Mouse (Mus musculus) spleen, adult 2 months (tissue): ENCODE measurements around the gene Lyz1. TPM values are rescaled to one million over a fixed set of nuclear protein-coding genes. Genes with fewer than 3 reads are reported as not detected.

Experiments
- DNase-seq, 2 experiments: peaks; one replicate each; pipeline versions ENCODE4 v3.0.0 to v3.0.0-alpha.2; 2012 to 2021; ENCODE audit warnings: low spot score in 2 of 2, low read depth in 1 of 2
- H3K27ac ChIP-seq: fragments of 200-500 bp; 2 replicates; pipeline ENCODE4 v1.5.1; 2012; ENCODE audit warnings: low read length, inconsistent platforms; ENCODE audit not compliant: insufficient read depth
- H3K27me3 ChIP-seq: fragments of 200-500 bp; 2 replicates; pipeline ENCODE4 v1.6.1; 2012; ENCODE audit warnings: mild to moderate bottlenecking, moderate library complexity, low read length, inconsistent platforms; ENCODE audit not compliant: control insufficient read depth, insufficient read depth
- H3K36me3 ChIP-seq: fragments of 200-500 bp; 2 replicates; pipeline ENCODE4 v1.6.1; 2012; ENCODE audit warnings: mild to moderate bottlenecking, low read length, inconsistent platforms; ENCODE audit not compliant: control insufficient read depth, insufficient read depth
- H3K4me1 ChIP-seq: fragments of 200-500 bp; 2 replicates; pipeline ENCODE4 v1.6.1; 2011; ENCODE audit warnings: inconsistent platforms; ENCODE audit not compliant: control insufficient read depth, insufficient read depth, insufficient read length
- H3K4me3 ChIP-seq: fragments of 200-500 bp; 2 replicates; pipeline ENCODE4 v1.5.1; 2011; ENCODE audit warnings: mild to moderate bottlenecking, inconsistent platforms; ENCODE audit not compliant: insufficient read depth, insufficient read length; ENCODE audit errors: extremely low read depth
- CTCF ChIP-seq: fragments of 200-500 bp; IDR thresholded peaks from 2 replicates; pipeline ENCODE4 v1.5.1; 2011; ENCODE audit warnings: mild to moderate bottlenecking, inconsistent platforms; ENCODE audit not compliant: insufficient read depth, insufficient read length, insufficient replicate concordance; ENCODE audit errors: extremely low read depth
- POLR2A ChIP-seq: fragments of 200-500 bp; IDR thresholded peaks from 2 replicates; pipeline ENCODE4 v1.6.1; 2011; ENCODE audit warnings: low read depth, low read length, inconsistent platforms
- WGBS: fragments of 180-500 bp; shearing (Covaris S2); methylation state at CpG from one replicate; pipeline ENCODE4 v1.1.7; 2018; 5-methylcytosine and 5-hydroxymethylcytosine counted together
- polyA plus RNA-seq: library from polyadenylated mRNA; depleted of rRNA; stranded (reverse); fragments of >200 nt; gene quantifications from 2 replicates; pipeline ENCODE4 v1.2.3, GENCODE M21; 2012; rRNA removed

Gene Lyz1
- polyA plus RNA-seq: 6.2 and 6.7 TPM in 2 replicates

GRCm38 (mm10) chr10:117292671-117293070 lies at the start of gene Lyz1:
Gene Lyz1, minus strand, starts transcription at chr10:117292868.
- WGBS: 84% methylated on average over 5 of the region's 5 CpGs
- TF ChIP-seq POLR2A (no peak), CTCF (no peak)

GRCm38 (mm10) chr10:117342406-117342805 lies 49.7 kb upstream of the Lyz1 start:
- Histone ChIP-seq H3K36me3 (no peaks in the 10 kb centered on the region; the same call in 1 of the 2 replicates), H3K4me1 (no peaks in the 10 kb centered on the region), H3K27ac (no peak overlapping the region), H3K27me3 (no peaks in the 10 kb centered on the region), H3K4me3 (no peak overlapping the region)
- no peak for TF ChIP-seq CTCF
- TF ChIP-seq POLR2A: no peak
- no peak for DNase-seq
- 98% methylated on average over 2 of the region's 2 CpGs for WGBS

More at GRCm38 (mm10) chr10:117292671-117293070, at the start of gene Lyz1:
- Histone ChIP-seq H3K27ac (no peak within 1 kb of the TSS), H3K4me1 (peaks cover 2% of the 10 kb centered on the region; the same call in 1 of the 2 replicates), H3K4me3 (no peak within 1 kb of the TSS), H3K36me3 (no peaks in the 10 kb centered on the region), H3K27me3 (no peaks in the 10 kb centered on the region)
- DNase-seq: no peak

- no peak overlapping the region for H3K27ac ChIP-seq
- no peaks in the 10 kb centered on the region for H3K4me1 ChIP-seq
- 90% methylated on average over 4 of the region's 4 CpGs for WGBS
- no peaks in the 10 kb centered on the region; the same call in 1 of the 2 replicates for H3K36me3 ChIP-seq
- H3K4me3 ChIP-seq: no peak overlapping the region
- TF ChIP-seq CTCF: no peak
- TF ChIP-seq POLR2A: no peak
- DNase-seq: no peak
- H3K27me3 ChIP-seq: no peaks in the 10 kb centered on the region
Measured at GRCm38 (mm10) chr10:117341029-117341428, 48.4 kb upstream of the Lyz1 start.

- Histone ChIP-seq H3K36me3 (no peaks in the 10 kb centered on the region; the same call in 1 of the 2 replicates), H3K27me3 (no peaks in the 10 kb centered on the region), H3K4me1 (no peaks in the 10 kb centered on the region), H3K4me3 (no peak overlapping the region), H3K27ac (no peak overlapping the region)
- no peak for TF ChIP-seq POLR2A
- no peak for TF ChIP-seq CTCF
- 60% methylated on average over 7 of the region's 7 CpGs for WGBS
- no peak for DNase-seq
Measured at GRCm38 (mm10) chr10:117339241-117339640, 46.6 kb upstream of the Lyz1 start.

- no peak for TF ChIP-seq POLR2A
- no peak for TF ChIP-seq CTCF
- Histone ChIP-seq H3K4me1 (no peaks in the 10 kb centered on the region), H3K36me3 (no peaks in the 10 kb centered on the region; the same call in 1 of the 2 replicates), H3K27me3 (no peaks in the 10 kb centered on the region), H3K27ac (no peak overlapping the region), H3K4me3 (no peak overlapping the region)
- DNase-seq: no peak
Measured at GRCm38 (mm10) chr10:117337946-117338345, 45.3 kb upstream of the Lyz1 start.

- TF ChIP-seq CTCF (no peak), POLR2A (no peak)
- H3K36me3 ChIP-seq: no peaks in the 10 kb centered on the region
- H3K27ac ChIP-seq: no peak overlapping the region
- H3K4me3 ChIP-seq: no peak overlapping the region
- no peak for DNase-seq
- H3K27me3 ChIP-seq: no peaks in the 10 kb centered on the region
- WGBS: 10% methylated on average over 4 of the region's 4 CpGs
- H3K4me1 ChIP-seq: no peaks in the 10 kb centered on the region
Measured at GRCm38 (mm10) chr10:117335649-117336048, 43.0 kb upstream of the Lyz1 start.

GRCm38 (mm10) chr10:117330521-117330920 lies 37.9 kb upstream of the Lyz1 start:
- Histone ChIP-seq H3K4me3 (no peak overlapping the region), H3K4me1 (no peaks in the 10 kb centered on the region), H3K36me3 (no peaks in the 10 kb centered on the region), H3K27ac (no peak overlapping the region), H3K27me3 (no peaks in the 10 kb centered on the region)
- DNase-seq: peak; percentile 14 to 44
- TF ChIP-seq CTCF (peak; percentile 24; the same call in 1 of the 2 replicates), POLR2A (no peak)
- WGBS: 18% methylated on average over 5 of the region's 5 CpGs
